Mouse (Mus musculus) MEL-GATA-1-ER (cell line): ENCODE results near the gene Gpsm1.
"Not testable (repeated sequence)": the region's sequence is repeated elsewhere in the genome, so short reads cannot be mapped to it uniquely, and the experiment has no call there.

Source experiments
- DNase-seq: peaks from one replicate; pipeline ENCODE4 v3.0.0-alpha.2; 2012; ENCODE audit warnings: low read depth; ENCODE audit errors: extremely low read depth

Gene Gpsm1

GRCm38 (mm10) chr2:26368572-26368971, 53.3 kb downstream of the Gpsm1 start:
- DNase-seq, result no peak

- no peak for DNase-seq
Observed at GRCm38 (mm10) chr2:26372396-26372795, 57.1 kb downstream of the Gpsm1 start.

- peak; percentile 68 for DNase-seq
Observed at GRCm38 (mm10) chr2:26380131-26380771, 64.9 kb downstream of the Gpsm1 start, which contains the start of gene Snapc4. Snapc4 (minus strand) TSS chr2:26380653.

- not testable (repeated sequence) for DNase-seq
Observed at GRCm38 (mm10) chr2:26380871-26381270, 65.6 kb downstream of the Gpsm1 start.

- DNase-seq, result no peak
Observed at GRCm38 (mm10) chr2:26387713-26388112, 72.4 kb downstream of the Gpsm1 start.

- no peak for DNase-seq
Observed at GRCm38 (mm10) chr2:26388682-26389153, 73.4 kb downstream of the Gpsm1 start.

GRCm38 (mm10) chr2:26389154-26389690, 73.9 kb downstream of the Gpsm1 start, which contains the start of the genes Entr1 and Pmpca:
Entr1 (minus strand) TSS chr2:26389316.
Pmpca (plus strand) TSS chr2:26389339.
- peak; percentile 37 for DNase-seq

GRCm38 (mm10) chr2:26390954-26391353, 75.6 kb downstream of the Gpsm1 start:
- DNase-seq, result peak; percentile 23

GRCm38 (mm10) chr2:26391617-26392016, 76.3 kb downstream of the Gpsm1 start:
- no peak for DNase-seq
